Mouse (Mus musculus): ENCODE measurements around the gene Gpr89.

DNA sequence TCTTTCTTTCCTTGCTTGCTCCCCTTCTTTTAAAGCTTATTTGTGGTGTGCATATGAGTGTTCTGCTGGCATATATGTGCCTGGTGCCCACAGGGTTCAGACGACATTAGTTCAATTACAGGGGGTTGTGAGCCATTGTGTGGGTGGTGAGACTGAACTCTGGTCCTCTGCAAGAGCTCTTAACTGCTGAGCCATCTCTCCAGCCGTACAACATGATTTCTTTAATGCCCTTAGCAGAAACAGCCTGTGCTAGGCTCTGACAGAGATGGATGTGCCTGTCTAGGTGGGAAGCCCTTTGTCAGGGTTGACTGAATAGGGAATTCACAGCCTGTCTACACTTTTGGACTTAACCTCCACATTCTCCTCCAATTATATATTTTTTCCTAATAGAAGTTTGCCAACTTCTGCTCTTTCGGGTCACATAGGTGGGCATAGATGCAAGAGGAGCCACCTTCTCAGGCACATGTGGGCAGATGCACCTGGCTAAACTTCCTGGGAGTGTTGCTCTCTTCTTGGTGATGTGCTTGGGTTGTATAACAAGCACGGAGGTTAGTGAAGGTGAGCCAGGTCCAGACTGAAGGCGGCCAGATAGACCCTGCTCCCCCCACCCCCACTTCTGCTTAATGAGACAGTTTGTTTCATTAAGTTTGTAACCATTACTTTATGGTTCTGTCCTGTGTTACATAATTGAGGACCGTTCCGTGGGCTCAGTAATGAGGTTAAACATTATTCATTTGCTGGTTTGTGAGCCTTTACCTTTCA, 70.4 kb downstream of the Gpr89 start:
- TF ChIP-seq CTCF (IDR thresholded peaks at IDR 0.05; ENCODE audit: low read depth) (no peak), EP300 (IDR thresholded peaks at IDR 0.05; ENCODE audit: low read depth) (no peak)
